Mouse (Mus musculus): ENCODE data around the gene Iars.
"Not testable (repeated sequence)": the region's sequence is repeated elsewhere in the genome, so short reads cannot be mapped to it uniquely, and the experiment has no call there.

The Iars gene

GRCm38 (mm10) chr13:49738011-49738410 is 56.1 kb downstream of the Iars start:
- no peak for DNase-seq (ENCODE audit: low spot score in 2 of 2)

GRCm38 (mm10) chr13:49741285-49742040 is 59.6 kb downstream of the Iars start:
- no peak for DNase-seq (ENCODE audit: low spot score in 2 of 2)

- DNase-seq (ENCODE audit: low spot score in 2 of 2) = no peak
Measured at GRCm38 (mm10) chr13:49756591-49756990, 74.7 kb downstream of the Iars start.

GRCm38 (mm10) chr13:49757966-49758365 is 76.1 kb downstream of the Iars start:
- DNase-seq (ENCODE audit: low spot score in 2 of 2) = no peak

GRCm38 (mm10) chr13:49760675-49761074 is 78.8 kb downstream of the Iars start:
- no peak for DNase-seq (ENCODE audit: low spot score in 2 of 2)

GRCm38 (mm10) chr13:49762208-49762607 is 80.3 kb downstream of the Iars start:
- DNase-seq (ENCODE audit: low spot score in 2 of 2) = no peak

- DNase-seq (ENCODE audit: low spot score in 2 of 2) = no peak
Measured at GRCm38 (mm10) chr13:49765306-49765705, 83.4 kb downstream of the Iars start.

GRCm38 (mm10) chr13:49766269-49766668 is 84.4 kb downstream of the Iars start:
- DNase-seq (ENCODE audit: low spot score in 2 of 2) = no peak

- DNase-seq (ENCODE audit: low spot score in 2 of 2) = no peak
Measured at GRCm38 (mm10) chr13:49768048-49768447, 86.1 kb downstream of the Iars start.

GRCm38 (mm10) chr13:49769111-49769510 is 87.2 kb downstream of the Iars start:
- DNase-seq (ENCODE audit: low spot score in 2 of 2) = no peak

- DNase-seq (ENCODE audit: low spot score in 2 of 2) = not testable (repeated sequence)
Measured at GRCm38 (mm10) chr13:49771536-49771935, 89.6 kb downstream of the Iars start.

Measured in urinary bladder, postnatal 4 days (tissue).